Mouse (Mus musculus) left cerebral cortex, postnatal 4 days (tissue): ENCODE measurements at regions not wholly inside any gene's neighbourhood (a gene's known extent, or its start where the extent isn't known, plus 50 kb on each side); places are given as distances from the start of the nearest gene placed in this dataset.
A peak's percentile ranks its signal among the peaks of the same experiment; 100 is the strongest.

Source experiments
- DNase-seq: peaks from one replicate; pipeline ENCODE4 v3.0.0-alpha.2; 2022
- intact Hi-C: fragments of 180-260 bp; cut with DNase I; formaldehyde crosslinking; loops from one replicate; pipeline ENCODE4 v1.15.1; 2025

DNA sequence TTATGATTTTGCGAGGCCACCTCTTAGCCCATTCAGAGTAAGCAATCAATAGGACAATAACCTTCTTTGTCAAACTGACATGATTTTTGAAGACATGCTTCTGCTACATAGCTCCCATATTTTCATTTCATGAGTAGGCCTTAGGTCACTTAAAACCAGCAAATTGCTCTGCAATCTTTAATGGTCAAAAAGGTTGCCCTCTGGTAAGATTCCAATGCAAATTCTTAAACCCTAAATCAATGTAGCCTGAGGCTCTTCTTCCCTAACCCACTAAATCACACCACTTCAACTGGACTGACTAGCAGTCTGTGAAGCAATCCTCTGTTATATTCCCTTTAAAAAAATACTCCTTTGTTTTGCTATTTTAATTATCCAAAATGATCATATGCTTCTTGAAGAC is 1359.0 kb upstream of the Nudt12 start:
- intact Hi-C loops, result no loop called here
- no peak for DNase-seq

DNA sequence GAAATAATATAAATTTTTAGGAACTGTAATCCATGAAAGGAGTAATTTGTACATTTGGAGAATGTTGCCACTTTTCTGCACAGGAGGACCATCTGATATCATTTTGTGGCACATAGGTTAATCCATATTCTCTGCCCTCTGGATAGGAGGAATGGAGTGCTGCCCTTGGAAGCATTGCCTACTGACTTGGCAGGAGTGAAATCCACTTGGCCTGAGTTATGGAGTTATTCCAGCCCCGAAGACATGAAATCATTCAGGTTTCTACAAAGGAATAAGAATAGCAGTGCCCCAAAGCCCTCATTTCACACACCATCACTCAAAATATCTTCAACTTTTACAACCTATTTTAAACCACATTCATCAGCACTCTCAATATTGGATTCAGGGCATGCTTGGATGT is 1342.2 kb upstream of the Nudt12 start:
- intact Hi-C loops, result no loop called here
- DNase-seq, result peak; percentile 17

DNA sequence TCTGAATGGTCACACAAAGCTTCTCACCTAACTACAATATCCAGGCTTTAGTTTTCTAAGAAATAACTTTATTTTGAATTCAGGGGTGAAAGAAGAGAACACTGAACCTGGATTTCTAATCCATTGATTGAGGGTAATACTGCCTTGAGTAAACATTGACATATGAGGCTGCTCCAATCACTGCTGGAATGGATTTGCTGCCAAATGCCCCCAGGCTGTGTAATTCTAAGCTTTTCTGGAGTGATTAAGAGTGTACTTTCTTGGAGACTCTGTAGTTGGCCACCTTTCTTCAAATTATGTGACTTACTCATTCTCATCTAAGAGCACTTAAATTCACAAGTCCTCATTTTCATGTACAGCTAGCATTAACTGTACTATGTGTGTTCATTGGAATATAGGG is 1331.5 kb upstream of the Nudt12 start:
- intact Hi-C loops, result no loop called here

DNA sequence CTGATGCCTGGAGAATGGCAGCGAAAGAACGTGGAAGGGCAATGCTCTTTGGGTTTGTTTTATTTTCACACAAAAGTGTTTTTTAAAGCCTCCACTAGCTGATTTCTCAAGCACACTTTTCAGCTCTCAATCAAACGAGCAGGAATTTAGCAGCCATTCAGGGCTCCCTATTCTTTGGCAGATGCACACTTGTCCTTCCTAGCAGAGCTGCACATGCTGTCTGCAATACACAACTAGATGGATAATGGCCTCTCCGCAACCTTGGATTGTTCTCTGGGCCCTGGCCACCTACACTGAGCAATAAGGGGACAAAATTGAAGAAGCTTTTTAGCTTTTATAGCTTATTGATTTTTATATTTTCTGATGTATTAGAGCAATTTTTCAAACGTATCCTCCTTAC is 1324.5 kb upstream of the Nudt12 start:
- DNase-seq, result no peak
- intact Hi-C loops, result no loop called here

More for the DNA sequence above, 1331.5 kb upstream of the Nudt12 start:
- DNase-seq, result peak; percentile 5

DNA sequence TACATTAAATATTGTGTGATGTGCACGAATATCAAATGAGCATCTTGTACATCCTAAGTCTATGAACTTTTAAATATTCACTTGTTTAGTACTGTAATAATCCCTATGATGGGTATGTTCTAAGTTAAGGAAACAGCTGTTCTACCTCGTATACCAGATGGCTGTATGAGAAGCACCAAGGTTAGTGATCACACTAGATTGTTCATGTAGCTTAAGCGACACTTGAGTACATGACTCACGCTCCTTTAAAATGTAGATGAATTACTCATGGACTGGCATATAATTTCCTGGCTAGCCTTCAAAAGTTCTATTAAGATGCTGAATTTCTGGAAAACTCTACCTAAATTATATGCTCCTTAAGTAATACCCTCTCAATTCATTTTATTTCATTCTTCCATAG is 1307.9 kb upstream of the Nudt12 start:
- intact Hi-C loops, result no loop called here

More for the DNA sequence above, 1307.9 kb upstream of the Nudt12 start:
- no peak for DNase-seq
